Mouse (Mus musculus) embryonic facial prominence, embryonic 15.5 days (tissue): ENCODE data around the gene Bex4. TPM values are rescaled to one million over a fixed set of nuclear protein-coding genes. Genes with fewer than 3 reads are reported as not detected.
"Not testable (repeated sequence)": the region's sequence is repeated elsewhere in the genome, so short reads cannot be mapped to it uniquely, and the experiment has no call there.

ENCODE experiments used
- ATAC-seq: fragments of 200-750 bp; cut with Nextera tagmentation; 2 replicates; pipeline ENCODE4 v1.8.0; 2017; ENCODE audit warnings: low read depth, moderate TSS enrichment; ENCODE audit not compliant: insufficient number of reproducible peaks, low FRiP score, low TSS enrichment
- H3K27ac ChIP-seq: fragments of 300-500 bp; sonication (generic); replicated peaks from 2 replicates; pipeline ENCODE4 v1.5.1; 2015; ENCODE audit warnings: mild to moderate bottlenecking, inconsistent platforms
- H3K27me3 ChIP-seq: fragments of 300-500 bp; sonication (generic); 2 replicates; pipeline ENCODE4 v1.6.1; 2015; ENCODE audit warnings: inconsistent platforms
- H3K36me3 ChIP-seq: fragments of 300-500 bp; sonication (generic); 2 replicates; pipeline ENCODE4 v1.6.1; 2015; ENCODE audit warnings: mild to moderate bottlenecking, inconsistent platforms
- H3K4me1 ChIP-seq: fragments of 300-500 bp; sonication (generic); 2 replicates; pipeline ENCODE4 v1.6.1; 2015; ENCODE audit warnings: inconsistent platforms
- H3K4me2 ChIP-seq: fragments of 300-500 bp; sonication (generic); replicated peaks from 2 replicates; pipeline ENCODE4 v1.6.1; 2015; ENCODE audit warnings: mild to moderate bottlenecking, inconsistent platforms
- H3K4me3 ChIP-seq: fragments of 300-500 bp; sonication (generic); replicated peaks from 2 replicates; pipeline ENCODE4 v1.5.1; 2015; ENCODE audit warnings: mild to moderate bottlenecking, inconsistent platforms
- H3K9ac ChIP-seq: fragments of 300-500 bp; sonication (generic); 2 replicates; pipeline ENCODE4 v1.6.1; 2015; ENCODE audit warnings: inconsistent platforms
- H3K9me3 ChIP-seq: fragments of 300-500 bp; sonication (generic); replicated peaks from 2 replicates; pipeline ENCODE4 v1.6.1; 2016; ENCODE audit warnings: inconsistent platforms
- WGBS: fragments of 180-500 bp; shearing (Covaris S2); methylation state at CpG from one replicate; pipeline ENCODE4 v1.1.7; 2015; 5-methylcytosine and 5-hydroxymethylcytosine counted together
- polyA plus RNA-seq: library from polyadenylated mRNA; unstranded; fragments of >200 nt; fragmentation: Nextera tagmentation; extraction: Ambion mirVana; gene quantifications from 2 replicates; pipeline ENCODE4 v1.2.1, GENCODE M21; 2015

The Bex4 gene
- polyA plus RNA-seq, 1 experiment from 2014 or later: 35.7 TPM

GRCm38 (mm10) chrX:136135559-136135958 is 3.2 kb upstream of the Bex4 start:
- no peak overlapping the region for H3K4me2 ChIP-seq
- 89% methylated on average over 4 of the region's 4 CpGs for WGBS
- H3K27ac ChIP-seq: no peak overlapping the region
- H3K4me3 ChIP-seq: no peak overlapping the region
- no peaks in the 10 kb centered on the region for H3K36me3 ChIP-seq
- no peaks in the 10 kb centered on the region for H3K27me3 ChIP-seq
- no peaks in the 10 kb centered on the region for H3K4me1 ChIP-seq
- no peak for ATAC-seq
- H3K9me3 ChIP-seq: no peaks in the 10 kb centered on the region
- H3K9ac ChIP-seq: no peak overlapping the region

- not testable (repeated sequence) for H3K9me3 ChIP-seq, H3K4me1 ChIP-seq, ATAC-seq, H3K27me3 ChIP-seq, H3K9ac ChIP-seq, H3K27ac ChIP-seq, H3K36me3 ChIP-seq
- Histone ChIP-seq H3K4me3 (peak overlapping the region; percentile 34), H3K4me2 (peak overlapping the region; percentile 47)
- 35% methylated on average over 5 of the region's 5 CpGs for WGBS
Measured at GRCm38 (mm10) chrX:136139640-136140004, 826 bp downstream of the Bex4 start.

- H3K36me3 ChIP-seq: no peaks in the 10 kb centered on the region
Measured at GRCm38 (mm10) chrX:136141385-136141784, 2.6 kb downstream of the Bex4 start.

GRCm38 (mm10) chrX:136143711-136144110 is 4.9 kb downstream of the Bex4 start:
- Histone ChIP-seq H3K4me1 (no peaks in the 10 kb centered on the region), H3K4me3 (no peak overlapping the region), H3K27me3 (no peaks in the 10 kb centered on the region), H3K9me3 (no peaks in the 10 kb centered on the region), H3K9ac (no peak overlapping the region), H3K27ac (no peak overlapping the region), H3K4me2 (no peak overlapping the region), H3K36me3 (no peaks in the 10 kb centered on the region)
- ATAC-seq: no peak
- WGBS: 75% methylated on average over 2 of the region's 2 CpGs

More at GRCm38 (mm10) chrX:136141385-136141784, 2.6 kb downstream of the Bex4 start:
- Histone ChIP-seq H3K4me3 (no peak overlapping the region), H3K9me3 (no peaks in the 10 kb centered on the region), H3K27ac (no peak overlapping the region), H3K4me1 (no peaks in the 10 kb centered on the region), H3K27me3 (no peaks in the 10 kb centered on the region), H3K9ac (no peak overlapping the region), H3K4me2 (no peak overlapping the region)
- WGBS: 81% methylated on average over 5 of the region's 5 CpGs
- no peak for ATAC-seq

- H3K36me3 ChIP-seq: no peaks in the 10 kb centered on the region
- no peak for ATAC-seq
- H3K27me3 ChIP-seq: no peaks in the 10 kb centered on the region
- no peaks in the 10 kb centered on the region for H3K9me3 ChIP-seq
- H3K4me3 ChIP-seq: no peak overlapping the region
- H3K27ac ChIP-seq: no peak overlapping the region
- WGBS: 65% methylated on average over 7 of the region's 7 CpGs
- no peak overlapping the region for H3K4me2 ChIP-seq
- H3K9ac ChIP-seq: no peak overlapping the region
- no peaks in the 10 kb centered on the region for H3K4me1 ChIP-seq
Measured at GRCm38 (mm10) chrX:136144195-136144594, 5.4 kb downstream of the Bex4 start.

GRCm38 (mm10) chrX:136170625-136171024 is 31.8 kb downstream of the Bex4 start:
- Histone ChIP-seq H3K9me3 (no peaks in the 10 kb centered on the region), H3K36me3 (no peaks in the 10 kb centered on the region), H3K4me2 (peak overlapping the region; percentile 42), H3K27me3 (no peaks in the 10 kb centered on the region; the same call in 1 of the 2 replicates), H3K9ac (no peak overlapping the region), H3K27ac (no peak overlapping the region), H3K4me3 (peak overlapping the region; percentile 59), H3K4me1 (no peaks in the 10 kb centered on the region)
- ATAC-seq: no peak
- WGBS: 59% methylated on average over 10 of the region's 10 CpGs

GRCm38 (mm10) chrX:136171189-136172117 is 32.7 kb downstream of the Bex4 start:
- Histone ChIP-seq H3K4me2 (peak overlapping the region; percentile 42), H3K9ac (peak overlapping the region; percentile 56), H3K4me3 (peak overlapping the region; percentile 59), H3K27ac (peak overlapping the region; percentile 91), H3K27me3 (no peaks in the 10 kb centered on the region; the same call in 1 of the 2 replicates), H3K4me1 (no peaks in the 10 kb centered on the region), H3K36me3 (no peaks in the 10 kb centered on the region), H3K9me3 (no peaks in the 10 kb centered on the region)
- peak; percentile 72; the same call in 1 of the 2 replicates for ATAC-seq
- 21% methylated on average over 24 of the region's 24 CpGs for WGBS

GRCm38 (mm10) chrX:136172118-136172551 is 33.3 kb downstream of the Bex4 start, which contains the start of gene Tceal8:
Gene Tceal8, minus strand, starts transcription at chrX:136172342.
- H3K27me3 ChIP-seq: no peaks in the 10 kb centered on the region; the same call in 1 of the 2 replicates
- H3K4me2 ChIP-seq: peak within 1 kb of the TSS; percentile 42
- H3K4me1 ChIP-seq: no peaks in the 10 kb centered on the region
- no peaks in the 10 kb centered on the region for H3K36me3 ChIP-seq
- 24% methylated on average over 10 of the region's 10 CpGs for WGBS
- H3K9me3 ChIP-seq: no peaks in the 10 kb centered on the region
- peak within 1 kb of the TSS; percentile 56 for H3K9ac ChIP-seq
- peak within 1 kb of the TSS; percentile 91 for H3K27ac ChIP-seq
- peak within 1 kb of the TSS; percentile 59 for H3K4me3 ChIP-seq
- peak; percentile 93 for ATAC-seq

GRCm38 (mm10) chrX:136172786-136173185 is 34.0 kb downstream of the Bex4 start:
- H3K27ac ChIP-seq: peak overlapping the region; percentile 91

GRCm38 (mm10) chrX:136180897-136181553 is 42.2 kb downstream of the Bex4 start:
- Histone ChIP-seq H3K36me3 (no peaks in the 10 kb centered on the region), H3K4me3 (no peak overlapping the region), H3K27ac (no peak overlapping the region), H3K9ac (no peak overlapping the region), H3K4me2 (no peak overlapping the region), H3K9me3 (no peaks in the 10 kb centered on the region), H3K4me1 (no peaks in the 10 kb centered on the region), H3K27me3 (no peaks in the 10 kb centered on the region)
- ATAC-seq: no peak
- 31% methylated on average over 11 of the region's 11 CpGs for WGBS

More at GRCm38 (mm10) chrX:136172786-136173185, 34.0 kb downstream of the Bex4 start:
- peak overlapping the region; percentile 59 for H3K4me3 ChIP-seq
- no peaks in the 10 kb centered on the region for H3K9me3 ChIP-seq
- H3K4me2 ChIP-seq: peak overlapping the region; percentile 38
- H3K9ac ChIP-seq: no peak overlapping the region
- WGBS: 23% methylated on average over 10 of the region's 10 CpGs
- no peaks in the 10 kb centered on the region for H3K4me1 ChIP-seq
- no peaks in the 10 kb centered on the region; the same call in 1 of the 2 replicates for H3K27me3 ChIP-seq
- ATAC-seq: no peak
- no peaks in the 10 kb centered on the region for H3K36me3 ChIP-seq

GRCm38 (mm10) chrX:136183107-136183506 is 44.3 kb downstream of the Bex4 start:
- Histone ChIP-seq H3K4me3 (no peak overlapping the region), H3K9me3 (no peaks in the 10 kb centered on the region), H3K27ac (no peak overlapping the region), H3K27me3 (no peaks in the 10 kb centered on the region), H3K4me2 (no peak overlapping the region), H3K9ac (no peak overlapping the region), H3K36me3 (no peaks in the 10 kb centered on the region), H3K4me1 (no peaks in the 10 kb centered on the region)
- WGBS: 89% methylated on average over 1 of the region's 1 CpGs
- ATAC-seq: no peak
